Mouse (Mus musculus) cerebellum, adult 2 months (tissue): Measurements from ENCODE around the gene Dennd5b.

Experiments
- CTCF ChIP-seq: fragments of 200-500 bp; IDR thresholded peaks from 2 replicates; pipeline ENCODE4 v1.5.1; 2011; ENCODE audit warnings: low read depth, mild to moderate bottlenecking, control low read depth, low read length, moderate library complexity, borderline replicate concordance; ENCODE audit not compliant: insufficient read depth
- POLR2A ChIP-seq: fragments of 200-500 bp; IDR thresholded peaks from 2 replicates; pipeline ENCODE4 v1.6.1; 2011; ENCODE audit warnings: low read length, control low read depth, borderline replicate concordance; ENCODE audit not compliant: insufficient read depth

DNA sequence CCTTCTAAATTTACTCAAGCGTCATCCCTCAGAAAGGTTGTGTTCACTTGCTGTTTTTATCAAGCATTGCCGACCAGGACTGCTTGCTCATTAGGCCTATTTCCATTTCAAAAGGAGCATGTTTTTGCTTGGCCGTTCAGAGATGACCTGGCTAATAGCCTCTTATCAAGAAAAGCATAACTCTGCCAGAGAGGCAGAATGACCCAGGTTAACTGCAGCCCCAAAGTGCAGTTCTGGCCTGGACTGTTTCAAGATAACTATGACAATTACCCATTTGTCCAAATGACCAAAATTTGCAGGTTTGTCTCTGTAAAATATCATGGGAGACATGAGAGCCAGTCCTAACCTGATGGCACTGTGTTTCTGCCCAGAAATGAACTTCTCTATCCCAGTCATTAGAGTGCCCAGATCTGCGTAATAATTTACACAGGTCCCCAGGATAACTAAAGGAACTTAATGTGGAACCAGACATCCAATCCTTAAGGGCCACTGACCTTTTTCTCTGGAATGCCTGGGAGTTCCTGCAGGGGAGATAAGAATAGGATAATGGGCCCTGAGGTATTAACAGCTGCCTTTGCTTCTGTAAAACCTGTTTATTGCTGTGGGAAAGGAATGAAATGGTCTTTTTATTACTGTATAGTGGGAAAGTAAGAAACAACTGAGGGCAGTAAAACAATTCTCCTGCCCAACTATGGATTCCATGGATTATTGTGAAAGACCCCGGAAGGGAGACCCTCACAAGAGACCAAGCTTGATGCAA lies 33.1 kb upstream of the Dennd5b start:
- TF ChIP-seq POLR2A (no peak), CTCF (no peak)
